Mouse (Mus musculus): ENCODE measurements around the gene Efhc1. TPM values are rescaled to one million over a fixed set of nuclear protein-coding genes. Genes with fewer than 3 reads are reported as not detected.
A peak's percentile ranks its signal among the peaks of the same experiment; 100 is the strongest.

The Efhc1 gene
- polyA plus RNA-seq, 1 experiment from 2014 or later: 10.6 TPM

GRCm38 (mm10) chr1:21004596-21004995 lies 53.2 kb downstream of the Efhc1 start:
- Histone ChIP-seq H3K27me3 (replicated peaks; ENCODE audit: control insufficient read depth, insufficient read depth, low read length) (no peaks in the 10 kb centered on the region), H3K4me1 (ENCODE audit: control insufficient read depth, insufficient read depth, low read length) (no peaks in the 10 kb centered on the region; the same call in 1 of the 2 replicates), H3K4me3 (ENCODE audit: low read depth, low read length) (no peak overlapping the region), H3K36me3 (ENCODE audit: control insufficient read depth, insufficient read depth, low read length) (peaks cover 70% of the 10 kb centered on the region), H3K4me2 (ENCODE audit: low read depth, low read length) (no peak overlapping the region), H3K27ac (replicated peaks; ENCODE audit: low read depth, low read length) (no peak overlapping the region), H3K9ac (ENCODE audit: low read depth, low read length) (no peak overlapping the region), H3K9me3 (ENCODE audit: control insufficient read depth, low read length) (no peaks in the 10 kb centered on the region)
- DNase-seq (ENCODE audit: low spot score): no peak
- no peak for ATAC-seq (ENCODE audit: low read depth)
- 84% methylated on average over 8 of the region's 8 CpGs for WGBS

GRCm38 (mm10) chr1:21006775-21007174 lies 55.3 kb downstream of the Efhc1 start:
- DNase-seq (ENCODE audit: low spot score) (no peak), ATAC-seq (ENCODE audit: low read depth) (no peak)
- Histone ChIP-seq H3K27me3 (replicated peaks; ENCODE audit: control insufficient read depth, insufficient read depth, low read length) (no peaks in the 10 kb centered on the region), H3K9me3 (ENCODE audit: control insufficient read depth, low read length) (no peaks in the 10 kb centered on the region), H3K4me3 (ENCODE audit: low read depth, low read length) (no peak overlapping the region), H3K9ac (ENCODE audit: low read depth, low read length) (no peak overlapping the region), H3K4me1 (ENCODE audit: control insufficient read depth, insufficient read depth, low read length) (no peaks in the 10 kb centered on the region; the same call in 1 of the 2 replicates), H3K27ac (replicated peaks; ENCODE audit: low read depth, low read length) (no peak overlapping the region), H3K4me2 (ENCODE audit: low read depth, low read length) (no peak overlapping the region), H3K36me3 (ENCODE audit: control insufficient read depth, insufficient read depth, low read length) (peaks cover 66% of the 10 kb centered on the region)
- WGBS: 87% methylated on average over 5 of the region's 5 CpGs

- H3K4me3 ChIP-seq (ENCODE audit: low read depth, low read length): no peak overlapping the region
- H3K27ac ChIP-seq (replicated peaks; ENCODE audit: low read depth, low read length): no peak overlapping the region
- no peaks in the 10 kb centered on the region for H3K9me3 ChIP-seq (ENCODE audit: control insufficient read depth, low read length)
- H3K4me2 ChIP-seq (ENCODE audit: low read depth, low read length): no peak overlapping the region
- H3K4me1 ChIP-seq (ENCODE audit: control insufficient read depth, insufficient read depth, low read length): no peaks in the 10 kb centered on the region; the same call in 1 of the 2 replicates
- WGBS: 56% methylated on average over 7 of the region's 7 CpGs
- H3K27me3 ChIP-seq (replicated peaks; ENCODE audit: control insufficient read depth, insufficient read depth, low read length): no peaks in the 10 kb centered on the region
- H3K9ac ChIP-seq (ENCODE audit: low read depth, low read length): no peak overlapping the region
- no peak for DNase-seq (ENCODE audit: low spot score)
- H3K36me3 ChIP-seq (ENCODE audit: control insufficient read depth, insufficient read depth, low read length): peaks cover 66% of the 10 kb centered on the region
- ATAC-seq (ENCODE audit: low read depth): no peak
Observed at GRCm38 (mm10) chr1:21007941-21008701, 56.7 kb downstream of the Efhc1 start.

- H3K36me3 ChIP-seq (ENCODE audit: control insufficient read depth, insufficient read depth, low read length): peaks cover 58% of the 10 kb centered on the region
- no peaks in the 10 kb centered on the region for H3K27me3 ChIP-seq (replicated peaks; ENCODE audit: control insufficient read depth, insufficient read depth, low read length)
- no peak overlapping the region for H3K27ac ChIP-seq (replicated peaks; ENCODE audit: low read depth, low read length)
- H3K4me2 ChIP-seq (ENCODE audit: low read depth, low read length): no peak overlapping the region
- H3K4me1 ChIP-seq (ENCODE audit: control insufficient read depth, insufficient read depth, low read length): no peaks in the 10 kb centered on the region; the same call in 1 of the 2 replicates
- H3K9me3 ChIP-seq (ENCODE audit: control insufficient read depth, low read length): no peaks in the 10 kb centered on the region
- no peak overlapping the region for H3K9ac ChIP-seq (ENCODE audit: low read depth, low read length)
- DNase-seq (ENCODE audit: low spot score) (no peak), ATAC-seq (ENCODE audit: low read depth) (0 out of 2 replicates have a peak, but pooled peaks have one; percentile 53)
- H3K4me3 ChIP-seq (ENCODE audit: low read depth, low read length): no peak overlapping the region
- WGBS: 73% methylated on average over 4 of the region's 4 CpGs
Observed at GRCm38 (mm10) chr1:21008891-21009290, 57.5 kb downstream of the Efhc1 start.

GRCm38 (mm10) chr1:21010282-21010800 lies 58.9 kb downstream of the Efhc1 start:
- DNase-seq (ENCODE audit: low spot score): peak; percentile 30
- no peaks in the 10 kb centered on the region for H3K9me3 ChIP-seq (ENCODE audit: control insufficient read depth, low read length)
- H3K4me3 ChIP-seq (ENCODE audit: low read depth, low read length): no peak overlapping the region
- no peaks in the 10 kb centered on the region for H3K27me3 ChIP-seq (replicated peaks; ENCODE audit: control insufficient read depth, insufficient read depth, low read length)
- H3K9ac ChIP-seq (ENCODE audit: low read depth, low read length): no peak overlapping the region
- no peak for ATAC-seq (ENCODE audit: low read depth)
- no peak overlapping the region for H3K4me2 ChIP-seq (ENCODE audit: low read depth, low read length)
- 65% methylated on average over 6 of the region's 6 CpGs for WGBS
- no peak overlapping the region for H3K27ac ChIP-seq (replicated peaks; ENCODE audit: low read depth, low read length)
- no peaks in the 10 kb centered on the region; the same call in 1 of the 2 replicates for H3K4me1 ChIP-seq (ENCODE audit: control insufficient read depth, insufficient read depth, low read length)
- peaks cover 44% of the 10 kb centered on the region for H3K36me3 ChIP-seq (ENCODE audit: control insufficient read depth, insufficient read depth, low read length)

- WGBS: 44% methylated on average over 7 of the region's 8 CpGs
- H3K4me1 ChIP-seq (ENCODE audit: control insufficient read depth, insufficient read depth, low read length): no peaks in the 10 kb centered on the region; the same call in 1 of the 2 replicates
- no peaks in the 10 kb centered on the region for H3K9me3 ChIP-seq (ENCODE audit: control insufficient read depth, low read length)
- no peaks in the 10 kb centered on the region for H3K27me3 ChIP-seq (replicated peaks; ENCODE audit: control insufficient read depth, insufficient read depth, low read length)
- no peak overlapping the region for H3K4me2 ChIP-seq (ENCODE audit: low read depth, low read length)
- peaks cover 28% of the 10 kb centered on the region for H3K36me3 ChIP-seq (ENCODE audit: control insufficient read depth, insufficient read depth, low read length)
- DNase-seq (ENCODE audit: low spot score): peak; percentile 56
- no peak overlapping the region for H3K27ac ChIP-seq (replicated peaks; ENCODE audit: low read depth, low read length)
- ATAC-seq (ENCODE audit: low read depth): peak; percentile 63; the same call in 1 of the 2 replicates
- H3K4me3 ChIP-seq (ENCODE audit: low read depth, low read length): no peak overlapping the region
- no peak overlapping the region for H3K9ac ChIP-seq (ENCODE audit: low read depth, low read length)
Observed at GRCm38 (mm10) chr1:21014463-21014862, 63.0 kb downstream of the Efhc1 start.

GRCm38 (mm10) chr1:21023101-21023500 lies 71.7 kb downstream of the Efhc1 start:
- Histone ChIP-seq H3K4me2 (ENCODE audit: low read depth, low read length) (no peak overlapping the region), H3K4me1 (ENCODE audit: control insufficient read depth, insufficient read depth, low read length) (no peaks in the 10 kb centered on the region), H3K27ac (replicated peaks; ENCODE audit: low read depth, low read length) (no peak overlapping the region), H3K9ac (ENCODE audit: low read depth, low read length) (no peak overlapping the region), H3K4me3 (ENCODE audit: low read depth, low read length) (no peak overlapping the region), H3K36me3 (ENCODE audit: control insufficient read depth, insufficient read depth, low read length) (no peaks in the 10 kb centered on the region), H3K9me3 (ENCODE audit: control insufficient read depth, low read length) (no peaks in the 10 kb centered on the region), H3K27me3 (replicated peaks; ENCODE audit: control insufficient read depth, insufficient read depth, low read length) (no peaks in the 10 kb centered on the region)
- no peak for ATAC-seq (ENCODE audit: low read depth)
- WGBS: 94% methylated on average over 3 of the region's 3 CpGs
- no peak for DNase-seq (ENCODE audit: low spot score)

GRCm38 (mm10) chr1:21025203-21025602 lies 73.8 kb downstream of the Efhc1 start:
- Histone ChIP-seq H3K9ac (ENCODE audit: low read depth, low read length) (no peak overlapping the region), H3K4me1 (ENCODE audit: control insufficient read depth, insufficient read depth, low read length) (no peaks in the 10 kb centered on the region), H3K27me3 (replicated peaks; ENCODE audit: control insufficient read depth, insufficient read depth, low read length) (no peaks in the 10 kb centered on the region), H3K36me3 (ENCODE audit: control insufficient read depth, insufficient read depth, low read length) (no peaks in the 10 kb centered on the region), H3K27ac (replicated peaks; ENCODE audit: low read depth, low read length) (no peak overlapping the region), H3K9me3 (ENCODE audit: control insufficient read depth, low read length) (no peaks in the 10 kb centered on the region), H3K4me3 (ENCODE audit: low read depth, low read length) (no peak overlapping the region), H3K4me2 (ENCODE audit: low read depth, low read length) (no peak overlapping the region)
- WGBS: 68% methylated on average over 5 of the region's 5 CpGs
- DNase-seq (ENCODE audit: low spot score): no peak
- no peak for ATAC-seq (ENCODE audit: low read depth)

Measured in embryonic facial prominence, embryonic 14.5 days (tissue).